Mouse (Mus musculus) brain, embryonic 14.5 days (tissue): ENCODE data around the gene Exoc7.

Source experiments
- CTCF ChIP-seq: fragments of 200-500 bp; IDR thresholded peaks from 2 replicates; pipeline ENCODE4 v1.5.1; 2012; ENCODE audit warnings: inconsistent platforms, mild to moderate bottlenecking, moderate library complexity, borderline replicate concordance; ENCODE audit not compliant: insufficient read depth, insufficient read length; ENCODE audit errors: extremely low read depth
- POLR2A ChIP-seq: fragments of 200-500 bp; IDR thresholded peaks from 2 replicates; pipeline ENCODE4 v1.6.1; 2012; ENCODE audit warnings: mild to moderate bottlenecking, inconsistent platforms, borderline replicate concordance; ENCODE audit not compliant: poor library complexity, insufficient read depth, insufficient read length, severe bottlenecking; ENCODE audit errors: extremely low read depth

DNA sequence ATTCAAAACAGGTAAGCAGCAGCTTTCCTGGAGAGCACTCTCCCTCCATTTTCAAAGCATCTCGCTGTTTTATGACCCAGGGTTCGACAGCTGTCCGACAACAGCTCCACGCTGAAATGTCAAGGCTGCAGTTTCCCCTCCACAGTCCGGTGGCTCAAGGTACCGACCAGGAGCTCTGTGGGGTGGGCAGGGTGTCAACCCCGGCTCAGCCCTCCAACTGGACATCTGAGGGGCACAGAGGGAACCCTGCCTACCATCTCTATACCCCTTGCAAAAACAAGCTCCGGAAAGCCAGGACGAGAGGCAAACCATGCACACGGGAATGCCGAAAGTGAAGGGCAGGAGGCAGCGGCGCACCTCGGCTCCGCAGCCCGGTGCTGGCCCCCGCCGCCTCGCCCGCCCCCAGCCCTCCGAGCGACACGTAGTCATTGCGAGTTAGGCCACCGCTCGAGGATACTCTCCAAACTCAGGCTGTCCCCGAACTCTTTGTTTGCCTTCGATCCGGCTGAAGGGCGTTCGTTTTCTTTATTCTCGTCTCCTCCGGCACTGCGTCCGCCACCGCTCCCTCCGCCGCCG is 33.5 kb downstream of the Exoc7 start:
- TF ChIP-seq CTCF (no peak), POLR2A (no peak)
